Mouse (Mus musculus) mature B cell (primary cell): ENCODE measurements around the gene Avl9.

Experiments
- in situ Hi-C: fragments of 300-500 bp; cut with MboI; formaldehyde crosslinking; loops from 2 replicates; pipeline ENCODE4 v1.14.3; 2019

Gene Avl9

GRCm38 (mm10) chr6:56794834-56795233, 80.1 kb downstream of the Avl9 start:
- in situ Hi-C loops: no loop called here

GRCm38 (mm10) chr6:56796232-56796631, 81.5 kb downstream of the Avl9 start:
- in situ Hi-C loops: no loop called here

- in situ Hi-C loops: no loop called here
Measured at GRCm38 (mm10) chr6:56796668-56797141, 82.0 kb downstream of the Avl9 start.

GRCm38 (mm10) chr6:56797311-56798151, 82.8 kb downstream of the Avl9 start, which contains the start of gene Kbtbd2:
TSS of gene Kbtbd2 (minus strand) at chr6:56797813.
- in situ Hi-C loops: no loop called here

- in situ Hi-C loops: no loop called here
Measured at GRCm38 (mm10) chr6:56798152-56798465, 83.4 kb downstream of the Avl9 start.

GRCm38 (mm10) chr6:56805026-56805425, 90.3 kb downstream of the Avl9 start:
- in situ Hi-C loops: loop anchor here (10.0 kb wide), 1 partner anchor 770 kb away; no protein-coding TSS in a partner anchor

- in situ Hi-C loops: loop anchor here (10.0 kb wide), 1 partner anchor 769 kb away; no protein-coding TSS in a partner anchor
Measured at GRCm38 (mm10) chr6:56806195-56806594, 91.5 kb downstream of the Avl9 start.

- in situ Hi-C loops: loop anchor here (10.0 kb wide), 1 partner anchor 766 kb away; no protein-coding TSS in a partner anchor
Measured at GRCm38 (mm10) chr6:56808656-56809055, 94.0 kb downstream of the Avl9 start.
